Mouse (Mus musculus) hindbrain, embryonic 12.5 days (tissue): Measurements from ENCODE around the gene Rab5if. TPM values are rescaled to one million over a fixed set of nuclear protein-coding genes. Genes with fewer than 3 reads are reported as not detected.

Experiments used
- ATAC-seq: fragments of 200-750 bp; cut with Nextera tagmentation; 2 replicates; pipeline ENCODE4 v1.8.0; 2017; ENCODE audit warnings: moderate TSS enrichment; ENCODE audit not compliant: low FRiP score
- H3K27ac ChIP-seq: fragments of 300-500 bp; sonication (generic); 2 replicates; pipeline ENCODE4 v1.5.1; 2016; ENCODE audit warnings: mild to moderate bottlenecking
- H3K27me3 ChIP-seq: fragments of 300-500 bp; sonication (generic); 2 replicates; pipeline ENCODE4 v1.6.1; 2016; ENCODE audit warnings: mild to moderate bottlenecking
- H3K36me3 ChIP-seq: fragments of 300-500 bp; sonication (generic); 2 replicates; pipeline ENCODE4 v1.6.1; 2016; ENCODE audit warnings: mild to moderate bottlenecking
- H3K4me1 ChIP-seq: fragments of 300-500 bp; sonication (generic); 2 replicates; pipeline ENCODE4 v1.6.1; 2016
- H3K4me2 ChIP-seq: fragments of 300-500 bp; sonication (generic); replicated peaks from 2 replicates; pipeline ENCODE4 v1.6.1; 2016; ENCODE audit warnings: mild to moderate bottlenecking
- H3K4me3 ChIP-seq: fragments of 300-500 bp; sonication (generic); 2 replicates; pipeline ENCODE4 v1.5.1; 2016; ENCODE audit warnings: mild to moderate bottlenecking
- H3K9ac ChIP-seq: fragments of 300-500 bp; sonication (generic); 2 replicates; pipeline ENCODE4 v1.6.1; 2016; ENCODE audit warnings: mild to moderate bottlenecking, moderate library complexity
- H3K9me3 ChIP-seq: fragments of 300-500 bp; sonication (generic); replicated peaks from 2 replicates; pipeline ENCODE4 v1.6.1; 2016; ENCODE audit warnings: mild to moderate bottlenecking
- WGBS: fragments of 180-500 bp; shearing (Covaris S2); methylation state at CpG from one replicate; pipeline ENCODE4 v1.1.7; 2016; 5-methylcytosine and 5-hydroxymethylcytosine counted together
- polyA plus RNA-seq: library from polyadenylated mRNA; unstranded; fragments of >200 nt; fragmentation: Nextera tagmentation; extraction: Ambion mirVana; gene quantifications from 2 replicates; pipeline ENCODE4 v1.2.1, GENCODE M21; 2016

Rab5if gene
- polyA plus RNA-seq, 1 experiment from 2014 or later = 175 TPM

DNA sequence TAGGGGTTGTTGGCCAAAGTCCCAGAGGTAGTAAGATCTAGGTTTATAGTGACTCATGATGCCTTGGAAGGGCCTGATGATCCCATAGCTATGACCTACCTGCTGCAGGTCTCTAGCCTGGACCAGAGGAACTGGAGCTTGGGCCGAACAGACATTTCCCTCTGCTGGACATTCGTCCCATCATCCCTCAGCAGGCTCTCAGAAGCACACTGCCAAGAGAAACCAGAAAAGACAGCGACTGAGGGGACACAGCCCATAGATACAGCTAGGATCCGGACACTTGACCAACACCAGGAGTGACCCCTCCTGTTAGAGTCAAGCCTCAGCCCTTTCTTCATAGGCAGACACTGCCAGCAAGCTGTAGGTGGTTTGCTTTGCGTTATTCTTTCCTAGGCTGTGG lies 60.1 kb downstream of the Rab5if start:
- H3K27me3 ChIP-seq = no peaks in the 10 kb centered on the region
- ATAC-seq = no peak
- 86% methylated on average over 5 of the region's 5 CpGs for WGBS

More for the DNA sequence above, 60.1 kb downstream of the Rab5if start:
- H3K9me3 ChIP-seq = no peaks in the 10 kb centered on the region
- H3K4me1 ChIP-seq = peaks cover 4% of the 10 kb centered on the region; the same call in 1 of the 2 replicates
- H3K4me3 ChIP-seq = no peak overlapping the region
- no peak overlapping the region for H3K9ac ChIP-seq
- H3K36me3 ChIP-seq = peaks cover 13% of the 10 kb centered on the region; the same call in 1 of the 2 replicates
- no peak overlapping the region for H3K4me2 ChIP-seq
- H3K27ac ChIP-seq = no peak overlapping the region

Other genes with a start within 250 kb of the Rab5if start
- gene Dlgap4, start 249.4 kb upstream of the Rab5if start, polyA plus RNA-seq = 202 and 215 TPM in 2 replicates
- gene Myl9, start 87.7 kb upstream of the Rab5if start, polyA plus RNA-seq = 122 and 144 TPM in 2 replicates
- gene Tgif2, start 23.1 kb upstream of the Rab5if start, polyA plus RNA-seq = 60.1 and 64.4 TPM in 2 replicates
- gene 4930518I15Rik, start 5.2 kb upstream of the Rab5if start, polyA plus RNA-seq = 10.0 and 10.7 TPM in 2 replicates
- 0.23 and 0.34 TPM in 2 replicates for gene Sla2, start 24.1 kb downstream of the Rab5if start, polyA plus RNA-seq
- gene Ndrg3, start 128.9 kb downstream of the Rab5if start, polyA plus RNA-seq = 55.6 and 58.7 TPM in 2 replicates
- gene Dsn1, start 144.0 kb downstream of the Rab5if start, polyA plus RNA-seq = 35.1 and 36.5 TPM in 2 replicates
- 7.7 and 8.6 TPM in 2 replicates for gene Soga1, start 216.1 kb downstream of the Rab5if start, polyA plus RNA-seq
- not detected in 2 replicates for gene Tldc2, start 223.9 kb downstream of the Rab5if start, polyA plus RNA-seq